Mouse (Mus musculus) liver, adult 2 months (tissue): Measurements from ENCODE around the gene Nkx3-2.

ENCODE experiments used
- CTCF ChIP-seq: fragments of 200-500 bp; IDR thresholded peaks from 2 replicates; pipeline ENCODE4 v1.5.1; 2011; ENCODE audit warnings: low read depth, low read length, control low read depth
- POLR2A ChIP-seq: fragments of 200-500 bp; IDR thresholded peaks from 2 replicates; pipeline ENCODE4 v1.6.1; 2011; ENCODE audit warnings: low read length, control low read depth; ENCODE audit not compliant: insufficient read depth; ENCODE audit errors: extremely low read depth

DNA sequence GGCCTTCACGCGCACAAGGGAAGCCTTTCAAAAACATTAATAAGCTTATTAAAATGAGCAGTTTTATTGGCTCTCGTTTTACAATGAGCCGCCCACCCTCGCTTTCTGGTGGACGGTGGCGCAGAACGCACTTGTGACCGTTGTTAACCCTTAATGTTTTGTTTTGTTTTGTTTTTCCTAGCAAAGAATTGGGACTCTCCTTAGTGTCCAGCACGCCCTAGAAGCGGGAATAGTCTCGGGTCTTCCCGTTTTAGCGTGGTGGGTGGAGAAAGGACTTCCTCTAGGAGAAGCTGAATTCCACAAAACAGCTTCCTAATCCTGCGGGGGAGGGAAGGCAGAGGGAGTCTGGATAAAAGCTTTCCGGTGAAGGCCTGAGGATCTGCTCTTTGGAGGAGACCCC, 9.5 kb downstream of the Nkx3-2 start:
- TF ChIP-seq POLR2A (no peak), CTCF (no peak)
